Mouse (Mus musculus) embryonic fibroblast, embryonic 13.5 days (primary cell): ENCODE results near the gene Nmrk1. TPM values are rescaled to one million over a fixed set of nuclear protein-coding genes. Genes with fewer than 3 reads are reported as not detected.

Source experiments
- H3K27ac ChIP-seq: 2 replicates; pipeline ENCODE4 v1.5.1; 2012; ENCODE audit warnings: low read length, control low read depth, inconsistent platforms; ENCODE audit not compliant: insufficient read depth
- H3K4me1 ChIP-seq: 2 replicates; pipeline ENCODE4 v1.6.1; 2011; ENCODE audit warnings: low read length; ENCODE audit not compliant: control insufficient read depth, insufficient read depth
- H3K4me3 ChIP-seq: 2 replicates; pipeline ENCODE4 v1.5.1; 2011; ENCODE audit warnings: mild to moderate bottlenecking, control low read depth, low read length; ENCODE audit not compliant: insufficient read depth
- CTCF ChIP-seq: IDR thresholded peaks from 2 replicates; pipeline ENCODE4 v1.5.1; 2011; ENCODE audit warnings: mild to moderate bottlenecking, control low read depth, low read length, moderate library complexity, borderline replicate concordance; ENCODE audit not compliant: insufficient read depth
- POLR2A ChIP-seq: IDR thresholded peaks from 2 replicates; pipeline ENCODE4 v1.6.1; 2011; ENCODE audit warnings: low read depth, mild to moderate bottlenecking, control low read depth, low read length, moderate library complexity
- polyA plus RNA-seq: library from polyadenylated mRNA; stranded (reverse); fragments of >200 nt; gene quantifications from 2 replicates; pipeline ENCODE4 v1.2.4, GENCODE M21; 2011; ENCODE audit warnings: low read depth; ENCODE audit not compliant: missing spikeins, insufficient read length

The Nmrk1 gene
- polyA plus RNA-seq, 1 experiment = 17.5 TPM

- H3K4me1 ChIP-seq = peaks cover 3% of the 10 kb centered on the region
- no peak overlapping the region for H3K4me3 ChIP-seq
- no peak for TF ChIP-seq CTCF
- TF ChIP-seq POLR2A = no peak
- no peak overlapping the region for H3K27ac ChIP-seq
These were observed 38.8 kb upstream of the Nmrk1 start for GRCm38 (mm10) chr19:18592919-18593318.

GRCm38 (mm10) chr19:18593722-18594121 is 38.0 kb upstream of the Nmrk1 start:
- no peak overlapping the region for H3K27ac ChIP-seq
- TF ChIP-seq CTCF (no peak), POLR2A (no peak)
- no peak overlapping the region for H3K4me3 ChIP-seq
- H3K4me1 ChIP-seq = peaks cover 4% of the 10 kb centered on the region

GRCm38 (mm10) chr19:18596876-18597275 is 34.9 kb upstream of the Nmrk1 start:
- no peak overlapping the region for H3K27ac ChIP-seq
- TF ChIP-seq CTCF = no peak
- TF ChIP-seq POLR2A = no peak
- H3K4me1 ChIP-seq = peaks cover 8% of the 10 kb centered on the region
- H3K4me3 ChIP-seq = no peak overlapping the region

- no peak for TF ChIP-seq CTCF
- TF ChIP-seq POLR2A = no peak
- Histone ChIP-seq H3K4me3 (no peak overlapping the region), H3K4me1 (peaks cover 8% of the 10 kb centered on the region), H3K27ac (peak overlapping the region; percentile 99)
These were observed 34.0 kb upstream of the Nmrk1 start for GRCm38 (mm10) chr19:18597772-18598171.

- no peak overlapping the region for H3K4me3 ChIP-seq
- TF ChIP-seq CTCF (no peak), POLR2A (no peak; the same call in 1 of the 2 replicates)
These were observed 33.4 kb upstream of the Nmrk1 start for GRCm38 (mm10) chr19:18598265-18598926.

GRCm38 (mm10) chr19:18599051-18599450 is 32.7 kb upstream of the Nmrk1 start:
- Histone ChIP-seq H3K4me1 (peaks cover 8% of the 10 kb centered on the region), H3K27ac (peak overlapping the region; percentile 99), H3K4me3 (no peak overlapping the region)
- TF ChIP-seq CTCF (no peak), POLR2A (no peak)

More at GRCm38 (mm10) chr19:18598265-18598926, 33.4 kb upstream of the Nmrk1 start:
- Histone ChIP-seq H3K27ac (peak overlapping the region; percentile 99), H3K4me1 (peaks cover 8% of the 10 kb centered on the region)

- no peak overlapping the region for H3K4me3 ChIP-seq
These were observed 32.1 kb upstream of the Nmrk1 start for GRCm38 (mm10) chr19:18599650-18600049.

GRCm38 (mm10) chr19:18600611-18601010 is 31.1 kb upstream of the Nmrk1 start:
- Histone ChIP-seq H3K4me1 (peaks cover 8% of the 10 kb centered on the region), H3K27ac (no peak overlapping the region), H3K4me3 (no peak overlapping the region)
- TF ChIP-seq CTCF = 0 out of 2 replicates have a peak, but pooled peaks have one; percentile 7
- no peak for TF ChIP-seq POLR2A

More at GRCm38 (mm10) chr19:18599650-18600049, 32.1 kb upstream of the Nmrk1 start:
- Histone ChIP-seq H3K4me1 (peaks cover 8% of the 10 kb centered on the region), H3K27ac (peak overlapping the region; percentile 99)
- TF ChIP-seq CTCF = no peak
- no peak for TF ChIP-seq POLR2A

- no peak overlapping the region for H3K4me3 ChIP-seq
- H3K4me1 ChIP-seq = peaks cover 9% of the 10 kb centered on the region
- TF ChIP-seq POLR2A = no peak
- TF ChIP-seq CTCF = no peak
- peak overlapping the region; percentile 34; the same call in 1 of the 2 replicates for H3K27ac ChIP-seq
These were observed 28.7 kb upstream of the Nmrk1 start for GRCm38 (mm10) chr19:18603011-18603410.

- no peak for TF ChIP-seq POLR2A
- no peak for TF ChIP-seq CTCF
- H3K27ac ChIP-seq = peak overlapping the region; percentile 74
- H3K4me1 ChIP-seq = peaks cover 7% of the 10 kb centered on the region; the same call in 1 of the 2 replicates
- no peak overlapping the region for H3K4me3 ChIP-seq
These were observed 23.8 kb upstream of the Nmrk1 start for GRCm38 (mm10) chr19:18607907-18608306.
